11 mouse cellular contexts compared by ENCODE assay signal in genomic region chr16:29666991-29667701, GRCm38 (mm10).
DNase-seq lines count a peak whose midpoint lies in the region; ATAC-seq and TF ChIP-seq lines count a peak whose summit lies in the region.
"Had no signal": no experiment of that assay in that cellular context is flagged by ENCODE, and none has a peak within 500 bp of the region (broad histone marks: within the 10 kb centered on the region; RNA-seq: fewer than 3 reads in every experiment).

No protein-coding gene starts in this region.

- ATAC-seq in embryonic facial prominence, embryonic 11.5 days (replicated peaks; ENCODE audit: insufficient number of reproducible peaks, low FRiP score, low TSS enrichment, low read depth), result peak; percentile 74
- ATAC-seq in hindbrain, embryonic 14.5 days (ENCODE audit: low FRiP score), result peak; percentile 46
- ATAC-seq in midbrain, embryonic 16.5 days, result peak; percentile 44
- ATAC-seq in liver, postnatal 0 days, result no peak

- 6% methylated on average over 17 of the region's 17 CpGs for WGBS in embryonic facial prominence, embryonic 11.5 days
- 5% methylated on average over 17 of the region's 17 CpGs for WGBS in hindbrain, embryonic 14.5 days
- 6% methylated on average over 17 of the region's 17 CpGs for WGBS in midbrain, embryonic 16.5 days
- WGBS in liver, postnatal 0 days (ENCODE audit: insufficient replicate concordance), result 55% methylated on average over 17 of the region's 17 CpGs

- peak; percentile 67 for DNase-seq in brain, embryonic 14.5 days (ENCODE audit: low read depth)
- peak; percentile 58 for DNase-seq in embryonic facial prominence, embryonic 11.5 days (ENCODE audit: low spot score)
- no peak for DNase-seq in hindbrain, embryonic 14.5 days (ENCODE audit: low spot score)
- DNase-seq in liver, postnatal 0 days, result no peak
- no peak for DNase-seq in adrenal gland, postnatal 4 days (ENCODE audit: low spot score in 2 of 2)
- DNase-seq in layer of hippocampus, adult 2 months (ENCODE audit: low spot score in 2 of 2), result no peak
- DNase-seq: cerebellum, adult 9-11 months; kidney, postnatal 14 days; lung, postnatal 10 days; thymus, postnatal 4 days had no signal

- no peak overlapping the region for H3K4me3 ChIP-seq in embryonic facial prominence, embryonic 11.5 days (ENCODE audit: low read depth, low read length)
- H3K4me3 ChIP-seq in hindbrain, embryonic 14.5 days (replicated peaks; ENCODE audit: low read length), result no peak overlapping the region
- H3K4me3 ChIP-seq in midbrain, embryonic 16.5 days (ENCODE audit: low read depth, low read length), result no peak overlapping the region
- H3K4me3 ChIP-seq in liver, postnatal 0 days (ENCODE audit: low read depth, low read length), result no peak overlapping the region
- H3K4me3 ChIP-seq in layer of hippocampus, adult 2 months, result no peak overlapping the region

- TF ChIP-seq EP300 in liver, postnatal 0 days (IDR thresholded peaks at IDR 0.05; ENCODE audit: low read depth), result no peak

- H3K4me1 ChIP-seq in embryonic facial prominence, embryonic 11.5 days (ENCODE audit: control insufficient read depth, insufficient read depth, low read length), result peaks cover 6% of the 10 kb centered on the region
- H3K4me1 ChIP-seq in hindbrain, embryonic 14.5 days (replicated peaks; ENCODE audit: control insufficient read depth, insufficient read depth, low read length), result peaks cover 9% of the 10 kb centered on the region
- no peaks in the 10 kb centered on the region for H3K4me1 ChIP-seq in midbrain, embryonic 16.5 days (ENCODE audit: control insufficient read depth, insufficient read depth, low read length)
- H3K4me1 ChIP-seq in liver, postnatal 0 days (ENCODE audit: insufficient read depth), result 0 out of 2 replicates have a peak, but pooled peaks cover 2% of the 10 kb centered on the region

- H3K9ac ChIP-seq in embryonic facial prominence, embryonic 11.5 days (replicated peaks; ENCODE audit: low read length), result peak overlapping the region; percentile 18; the same call in 1 of the 2 replicates
- no peak overlapping the region for H3K9ac ChIP-seq in hindbrain, embryonic 14.5 days
- no peak overlapping the region for H3K9ac ChIP-seq in midbrain, embryonic 16.5 days (ENCODE audit: low read depth, low read length)
- no peak overlapping the region for H3K9ac ChIP-seq in liver, postnatal 0 days (replicated peaks)

- no peak for TF ChIP-seq CTCF in brain, embryonic 14.5 days (IDR thresholded peaks at IDR 0.05; ENCODE audit: borderline replicate concordance, extremely low read depth, insufficient read depth, insufficient read length)
- TF ChIP-seq CTCF in liver, postnatal 0 days (IDR thresholded peaks at IDR 0.05; ENCODE audit: low read depth), result no peak
- TF ChIP-seq CTCF in layer of hippocampus, adult 2 months (conservative IDR thresholded peaks at IDR 0.05), result no peak

- no peak overlapping the region for H3K4me2 ChIP-seq in embryonic facial prominence, embryonic 11.5 days (ENCODE audit: low read depth, low read length)
- H3K4me2 ChIP-seq in hindbrain, embryonic 14.5 days (replicated peaks), result no peak overlapping the region; the same call in 1 of the 2 replicates
- no peak overlapping the region for H3K4me2 ChIP-seq in midbrain, embryonic 16.5 days (ENCODE audit: low read length)
- no peak overlapping the region for H3K4me2 ChIP-seq in liver, postnatal 0 days (ENCODE audit: low read depth, low read length)

- H3K27ac ChIP-seq in embryonic facial prominence, embryonic 11.5 days (replicated peaks; ENCODE audit: low read depth, low read length), result no peak overlapping the region; the same call in 1 of the 2 replicates
- no peak overlapping the region for H3K27ac ChIP-seq in hindbrain, embryonic 14.5 days
- H3K27ac ChIP-seq in midbrain, embryonic 16.5 days (ENCODE audit: low read length), result no peak overlapping the region
- no peak overlapping the region for H3K27ac ChIP-seq in liver, postnatal 0 days (ENCODE audit: low read depth)
- H3K27ac ChIP-seq in layer of hippocampus, adult 2 months, result no peak overlapping the region

- no peaks in the 10 kb centered on the region for H3K36me3 ChIP-seq in embryonic facial prominence, embryonic 11.5 days (replicated peaks; ENCODE audit: control insufficient read depth, insufficient read depth, low read depth, low read length)
- no peaks in the 10 kb centered on the region for H3K36me3 ChIP-seq in hindbrain, embryonic 14.5 days (replicated peaks; ENCODE audit: control insufficient read depth, insufficient read depth)
- H3K36me3 ChIP-seq in midbrain, embryonic 16.5 days (ENCODE audit: control insufficient read depth, insufficient read depth, low read length), result no peaks in the 10 kb centered on the region
- H3K36me3 ChIP-seq in liver, postnatal 0 days (replicated peaks; ENCODE audit: insufficient read depth, low read length), result no peaks in the 10 kb centered on the region

- H3K27me3 ChIP-seq in embryonic facial prominence, embryonic 11.5 days (ENCODE audit: control insufficient read depth, insufficient read depth, low read length), result no peaks in the 10 kb centered on the region
- H3K27me3 ChIP-seq in hindbrain, embryonic 14.5 days (ENCODE audit: control insufficient read depth, insufficient read depth, low read length), result peaks cover 90% of the 10 kb centered on the region
- peaks cover 50% of the 10 kb centered on the region for H3K27me3 ChIP-seq in midbrain, embryonic 16.5 days (ENCODE audit: control insufficient read depth, insufficient read depth, low read depth, low read length)
- no peaks in the 10 kb centered on the region for H3K27me3 ChIP-seq in liver, postnatal 0 days (ENCODE audit: insufficient read depth, low read length)

- no peak for TF ChIP-seq POLR2A in brain, embryonic 14.5 days (IDR thresholded peaks at IDR 0.05; ENCODE audit: borderline replicate concordance, extremely low read depth, insufficient read depth, insufficient read length, poor library complexity, severe bottlenecking)

- no peaks in the 10 kb centered on the region for H3K9me3 ChIP-seq in embryonic facial prominence, embryonic 11.5 days (replicated peaks; ENCODE audit: control insufficient read depth, low read length)
- no peaks in the 10 kb centered on the region for H3K9me3 ChIP-seq in hindbrain, embryonic 14.5 days (ENCODE audit: control insufficient read depth, low read length)
- no peaks in the 10 kb centered on the region for H3K9me3 ChIP-seq in midbrain, embryonic 16.5 days (replicated peaks; ENCODE audit: control insufficient read depth, low read length, poor library complexity, severe bottlenecking)
- H3K9me3 ChIP-seq in liver, postnatal 0 days (ENCODE audit: low read length), result no peaks in the 10 kb centered on the region

Comparison
In these comparisons a context has a peak if more than half of its experiments do, and no peak if none do; other contexts are left out.
1. DNase-seq: peak in brain, embryonic 14.5 days (single experiment) and embryonic facial prominence, embryonic 11.5 days (single experiment); none in hindbrain, embryonic 14.5 days (single experiment), liver, postnatal 0 days (single experiment), adrenal gland, postnatal 4 days (0 of 2) and layer of hippocampus, adult 2 months (0 of 2).